Mouse (Mus musculus): ENCODE results near the gene Gm20521. TPM values are rescaled to one million over a fixed set of nuclear protein-coding genes. Genes with fewer than 3 reads are reported as not detected.

Gm20521 gene
- polyA plus RNA-seq, 1 experiment from 2014 or later, result 0.22 TPM

- peaks cover 41% of the 10 kb centered on the region for H3K4me1 ChIP-seq
- H3K9me3 ChIP-seq, result peaks cover 18% of the 10 kb centered on the region
- H3K27me3 ChIP-seq, result peaks cover 11% of the 10 kb centered on the region; the same call in 1 of the 2 replicates
- peaks cover 18% of the 10 kb centered on the region for H3K36me3 ChIP-seq
- H3K27ac ChIP-seq (replicated peaks), result peak within 1 kb of the TSS; percentile 98
- 2% methylated on average over 55 of the region's 57 CpGs for WGBS
- H3K4me3 ChIP-seq, result peak within 1 kb of the TSS; percentile 53
- peak within 1 kb of the TSS; percentile 78 for H3K9ac ChIP-seq (replicated peaks)
- H3K4me2 ChIP-seq (replicated peaks), result peak within 1 kb of the TSS; percentile 89
- ATAC-seq (ENCODE audit: low FRiP score, low read depth), result peak; percentile 59
Observed at GRCm38 (mm10) chr14:54925349-54926342, 42.4 kb downstream of the Gm20521 start, which contains the start of gene Efs. Gene Efs, minus strand, starts transcription at chr14:54926126.

GRCm38 (mm10) chr14:54926401-54927158 is 43.3 kb downstream of the Gm20521 start:
- peaks cover 44% of the 10 kb centered on the region for H3K4me1 ChIP-seq
- H3K27ac ChIP-seq (replicated peaks), result peak overlapping the region; percentile 98
- H3K4me2 ChIP-seq (replicated peaks), result peak overlapping the region; percentile 89
- H3K36me3 ChIP-seq, result peaks cover 8% of the 10 kb centered on the region
- peaks cover 11% of the 10 kb centered on the region; the same call in 1 of the 2 replicates for H3K27me3 ChIP-seq
- peaks cover 9% of the 10 kb centered on the region; the same call in 1 of the 2 replicates for H3K9me3 ChIP-seq
- WGBS, result under 1% methylated on average over 36 of the region's 58 CpGs
- peak; percentile 78 for ATAC-seq (ENCODE audit: low FRiP score, low read depth)
- H3K4me3 ChIP-seq, result peak overlapping the region; percentile 53
- peak overlapping the region; percentile 78 for H3K9ac ChIP-seq (replicated peaks)

- Histone ChIP-seq H3K36me3 (peaks cover 1% of the 10 kb centered on the region; the same call in 1 of the 2 replicates), H3K4me2 (replicated peaks) (peak overlapping the region; percentile 89), H3K9me3 (peaks cover 2% of the 10 kb centered on the region; the same call in 1 of the 2 replicates), H3K4me3 (peak overlapping the region; percentile 53), H3K27me3 (peaks cover 11% of the 10 kb centered on the region; the same call in 1 of the 2 replicates), H3K4me1 (peaks cover 46% of the 10 kb centered on the region), H3K27ac (replicated peaks) (peak overlapping the region; percentile 98), H3K9ac (replicated peaks) (peak overlapping the region; percentile 78)
- WGBS, result 11% methylated on average over 7 of the region's 7 CpGs
- ATAC-seq (ENCODE audit: low FRiP score, low read depth), result no peak
Observed at GRCm38 (mm10) chr14:54927296-54927695, 44.1 kb downstream of the Gm20521 start.

- Histone ChIP-seq H3K9ac (replicated peaks) (no peak overlapping the region), H3K4me3 (no peak overlapping the region), H3K36me3 (no peaks in the 10 kb centered on the region), H3K9me3 (no peaks in the 10 kb centered on the region), H3K27ac (replicated peaks) (no peak overlapping the region), H3K27me3 (peaks cover 11% of the 10 kb centered on the region; the same call in 1 of the 2 replicates), H3K4me1 (peaks cover 39% of the 10 kb centered on the region), H3K4me2 (replicated peaks) (no peak overlapping the region)
- WGBS, result 79% methylated on average over 5 of the region's 5 CpGs
- no peak for ATAC-seq (ENCODE audit: low FRiP score, low read depth)
Observed at GRCm38 (mm10) chr14:54929801-54930200, 46.6 kb downstream of the Gm20521 start.

GRCm38 (mm10) chr14:54930431-54930830 is 47.2 kb downstream of the Gm20521 start:
- 31% methylated on average over 2 of the region's 2 CpGs for WGBS
- no peak for ATAC-seq (ENCODE audit: low FRiP score, low read depth)
- Histone ChIP-seq H3K4me1 (peaks cover 33% of the 10 kb centered on the region), H3K27ac (replicated peaks) (no peak overlapping the region), H3K27me3 (peaks cover 11% of the 10 kb centered on the region; the same call in 1 of the 2 replicates), H3K9me3 (no peaks in the 10 kb centered on the region), H3K36me3 (no peaks in the 10 kb centered on the region), H3K9ac (replicated peaks) (no peak overlapping the region), H3K4me2 (replicated peaks) (no peak overlapping the region), H3K4me3 (no peak overlapping the region)

- no peak within 1 kb of the TSS for H3K4me2 ChIP-seq (replicated peaks)
- no peak within 1 kb of the TSS for H3K9ac ChIP-seq (replicated peaks)
- WGBS, result 38% methylated on average over 6 of the region's 6 CpGs
- H3K27ac ChIP-seq (replicated peaks), result no peak within 1 kb of the TSS
- ATAC-seq (ENCODE audit: low FRiP score, low read depth), result no peak
- H3K9me3 ChIP-seq, result no peaks in the 10 kb centered on the region
- no peaks in the 10 kb centered on the region for H3K36me3 ChIP-seq
- H3K27me3 ChIP-seq, result peaks cover 11% of the 10 kb centered on the region; the same call in 1 of the 2 replicates
- peaks cover 23% of the 10 kb centered on the region for H3K4me1 ChIP-seq
- no peak within 1 kb of the TSS for H3K4me3 ChIP-seq
Observed at GRCm38 (mm10) chr14:54932645-54933150, 49.5 kb downstream of the Gm20521 start, which contains the start of gene Il25. Gene Il25, plus strand, starts transcription at chr14:54932695.

GRCm38 (mm10) chr14:54935904-54936830 is 52.9 kb downstream of the Gm20521 start, which contains the start of gene Cmtm5:
Gene Cmtm5, plus strand, starts transcription at chr14:54936261.
- Histone ChIP-seq H3K9me3 (no peaks in the 10 kb centered on the region), H3K27ac (replicated peaks) (no peak within 1 kb of the TSS; the same call in 1 of the 2 replicates), H3K4me3 (no peak within 1 kb of the TSS), H3K36me3 (no peaks in the 10 kb centered on the region), H3K9ac (replicated peaks) (peak within 1 kb of the TSS; percentile 31), H3K4me1 (peaks cover 20% of the 10 kb centered on the region), H3K4me2 (replicated peaks) (no peak within 1 kb of the TSS), H3K27me3 (no peaks in the 10 kb centered on the region)
- 48% methylated on average over 8 of the region's 8 CpGs for WGBS
- ATAC-seq (ENCODE audit: low FRiP score, low read depth), result no peak

- no peak for ATAC-seq (ENCODE audit: low FRiP score, low read depth)
- no peaks in the 10 kb centered on the region for H3K9me3 ChIP-seq
- H3K9ac ChIP-seq (replicated peaks), result peak overlapping the region; percentile 31; the same call in 1 of the 2 replicates
- 73% methylated on average over 6 of the region's 6 CpGs for WGBS
- H3K4me2 ChIP-seq (replicated peaks), result no peak overlapping the region
- H3K4me3 ChIP-seq, result no peak overlapping the region
- H3K27me3 ChIP-seq, result no peaks in the 10 kb centered on the region
- H3K4me1 ChIP-seq, result peaks cover 15% of the 10 kb centered on the region
- no peaks in the 10 kb centered on the region for H3K36me3 ChIP-seq
- no peak overlapping the region; the same call in 1 of the 2 replicates for H3K27ac ChIP-seq (replicated peaks)
Observed at GRCm38 (mm10) chr14:54936831-54937160, 53.6 kb downstream of the Gm20521 start.

GRCm38 (mm10) chr14:54937361-54938182 is 54.3 kb downstream of the Gm20521 start:
- WGBS, result 92% methylated on average over 16 of the region's 16 CpGs
- no peak overlapping the region for H3K9ac ChIP-seq (replicated peaks)
- ATAC-seq (ENCODE audit: low FRiP score, low read depth), result no peak
- no peak overlapping the region for H3K4me3 ChIP-seq
- H3K27ac ChIP-seq (replicated peaks), result no peak overlapping the region; the same call in 1 of the 2 replicates
- no peaks in the 10 kb centered on the region for H3K27me3 ChIP-seq
- H3K4me2 ChIP-seq (replicated peaks), result no peak overlapping the region
- no peaks in the 10 kb centered on the region for H3K36me3 ChIP-seq
- H3K9me3 ChIP-seq, result no peaks in the 10 kb centered on the region
- peaks cover 15% of the 10 kb centered on the region for H3K4me1 ChIP-seq
